ENCODE assay signal across 11 mouse cellular contexts in genomic region chr6:34034577-34035461, GRCm38 (mm10). TPM values are rescaled to one million over a fixed set of nuclear protein-coding genes. Genes with fewer than 3 reads are reported as not detected.
DNase-seq lines count a peak whose midpoint lies in the region; ATAC-seq and TF ChIP-seq lines count a peak whose summit lies in the region.
"Had no signal": no experiment of that assay in that cellular context is flagged by ENCODE, and none has a peak within 500 bp of the region (broad histone marks: within the 10 kb centered on the region; RNA-seq: fewer than 3 reads in every experiment).

No protein-coding gene starts in this region.

- H3K27ac ChIP-seq in kidney, embryonic 14.5 days (ENCODE audit: low read depth, low read length): no peak overlapping the region
- no peak overlapping the region for H3K27ac ChIP-seq in lung, postnatal 0 days (ENCODE audit: low read length)
- H3K27ac ChIP-seq: gastrocnemius, adult 2 months had no signal

- H3K9ac ChIP-seq in kidney, embryonic 14.5 days (ENCODE audit: low read depth, low read length): no peak overlapping the region
- H3K9ac ChIP-seq in lung, postnatal 0 days (replicated peaks; ENCODE audit: low read depth): no peak overlapping the region

- no peak overlapping the region for H3K4me2 ChIP-seq in kidney, embryonic 14.5 days (replicated peaks; ENCODE audit: low read depth, low read length)
- H3K4me2 ChIP-seq in lung, postnatal 0 days (replicated peaks; ENCODE audit: low read depth, low read length): no peak overlapping the region

- no peaks in the 10 kb centered on the region for H3K27me3 ChIP-seq in kidney, embryonic 14.5 days (ENCODE audit: control insufficient read depth, insufficient read depth, low read length)
- no peaks in the 10 kb centered on the region for H3K27me3 ChIP-seq in lung, postnatal 0 days (replicated peaks; ENCODE audit: insufficient read depth, low read length)
- H3K27me3 ChIP-seq: Patski had no signal

- intact Hi-C loops in gastrocnemius, postnatal 14 days (cut with DNase I; ENCODE audit: low total_unique reads): no loop called here

- 36% methylated on average over 15 of the region's 15 CpGs for WGBS in kidney, embryonic 14.5 days
- 29% methylated on average over 15 of the region's 15 CpGs for WGBS in lung, postnatal 0 days

- no peak for TF ChIP-seq CTCF in lung, postnatal 0 days (IDR thresholded peaks at IDR 0.05)

- H3K4me3 ChIP-seq in kidney, embryonic 14.5 days (ENCODE audit: low read length): no peak overlapping the region
- H3K4me3 ChIP-seq in lung, postnatal 0 days (ENCODE audit: low read depth, low read length): no peak overlapping the region
- H3K4me3 ChIP-seq: gastrocnemius, adult 2 months had no signal

- H3K9me3 ChIP-seq in kidney, embryonic 14.5 days (ENCODE audit: control insufficient read depth, low read length): no peaks in the 10 kb centered on the region
- H3K9me3 ChIP-seq in lung, postnatal 0 days (ENCODE audit: low read length): no peaks in the 10 kb centered on the region

- ATAC-seq in kidney, embryonic 14.5 days (ENCODE audit: low FRiP score, low TSS enrichment): peak; percentile 56; the same call in 1 of the 2 replicates
- peak; percentile 86 for ATAC-seq in lung, postnatal 0 days
- ATAC-seq: Patski had no signal

- DNase-seq in embryo, embryonic 11 days: peak; percentile 15
- DNase-seq in embryo, embryonic 10 days (ENCODE audit: low spot score): no peak
- no peak for DNase-seq in kidney, adult 11 months
- DNase-seq in hindlimb bud, embryonic 11.5 days (ENCODE audit: extremely low spot score, low read depth, low spot score): peak; percentile 12
- DNase-seq in lung, postnatal 0 days (ENCODE audit: low spot score): peak; percentile 77
- DNase-seq in gastrocnemius, postnatal 14 days: no peak
- no peak for DNase-seq in cerebellum, adult 9-11 months
- DNase-seq: cerebellum, postnatal 36 days; gastrocnemius, adult 2 months had no signal

- no peaks in the 10 kb centered on the region for H3K36me3 ChIP-seq in kidney, embryonic 14.5 days (ENCODE audit: control insufficient read depth, insufficient read depth, low read length)
- no peaks in the 10 kb centered on the region for H3K36me3 ChIP-seq in lung, postnatal 0 days (ENCODE audit: insufficient read depth, low read length)

- no peak for TF ChIP-seq EP300 in lung, postnatal 0 days (IDR thresholded peaks at IDR 0.05)

- no peaks in the 10 kb centered on the region for H3K4me1 ChIP-seq in kidney, embryonic 14.5 days (ENCODE audit: control insufficient read depth, insufficient read depth, low read length)
- H3K4me1 ChIP-seq in lung, postnatal 0 days (ENCODE audit: insufficient read depth, low read depth, low read length): no peaks in the 10 kb centered on the region

RNA-seq across cellular contexts. Expression of gene Lrguk, which starts 5.6 kb away (rescaled TPM):
- 1.3 and 2.0 TPM in 2 replicates for polyA plus RNA-seq in kidney, embryonic 14.5 days (2014; fragmentation: Nextera tagmentation; extraction: Ambion mirVana)
- 3.1 and 3.6 TPM in 2 replicates for polyA plus RNA-seq in lung, postnatal 0 days (2015; fragmentation: Nextera tagmentation; extraction: Ambion mirVana)
- under 1 TPM; 0.02 to 0.04 TPM for total RNA-seq in gastrocnemius, postnatal 14 days (2021)

Comparison
In these comparisons a context has a peak if more than half of its experiments do, and no peak if none do; other contexts are left out.
1. DNase-seq: peak in embryo, embryonic 11 days (single experiment), hindlimb bud, embryonic 11.5 days (single experiment) and lung, postnatal 0 days (single experiment); none in embryo, embryonic 10 days (single experiment), kidney, adult 11 months (single experiment), gastrocnemius, postnatal 14 days (single experiment) and cerebellum, adult 9-11 months (single experiment).